Mouse (Mus musculus) cortical plate, adult 2 months (tissue): ENCODE measurements at regions not wholly inside any gene's neighbourhood (a gene's known extent, or its start where the extent isn't known, plus 50 kb on each side); places are given as distances from the start of the nearest gene placed in this dataset.

Source experiments
- CTCF ChIP-seq: fragments of 200-500 bp; IDR thresholded peaks from 2 replicates; pipeline ENCODE4 v1.5.1; 2011; ENCODE audit warnings: mild to moderate bottlenecking, control low read depth, low read length; ENCODE audit not compliant: insufficient read depth; ENCODE audit errors: extremely low read depth
- POLR2A ChIP-seq: fragments of 200-500 bp; IDR thresholded peaks from 2 replicates; pipeline ENCODE4 v1.6.1; 2011; ENCODE audit warnings: mild to moderate bottlenecking, low read length, control low read depth; ENCODE audit not compliant: insufficient read depth; ENCODE audit errors: extremely low read depth

DNA sequence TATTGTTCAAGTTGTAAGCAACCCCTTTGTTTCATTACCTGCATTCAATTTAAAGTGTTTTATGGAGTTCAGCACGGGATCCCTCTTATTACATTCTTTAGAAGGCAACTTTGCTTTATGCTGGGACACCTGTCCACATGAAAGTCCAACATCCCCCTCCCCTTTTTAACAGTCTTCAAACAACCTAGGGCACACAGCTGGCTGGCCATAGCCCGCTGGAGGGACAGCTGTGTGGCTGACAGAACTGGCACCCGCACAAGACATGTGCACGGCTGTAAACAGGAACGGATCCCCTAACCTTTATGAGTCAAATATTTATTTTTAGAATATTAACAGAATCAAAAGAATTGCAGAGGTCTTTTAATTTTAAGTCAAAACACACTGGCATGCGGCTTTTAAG, 230.1 kb downstream of the Gm5447 start:
- TF ChIP-seq POLR2A = no peak
- TF ChIP-seq CTCF = no peak
